Mouse (Mus musculus): Measurements from ENCODE around the gene Gstm1. TPM values are rescaled to one million over a fixed set of nuclear protein-coding genes. Genes with fewer than 3 reads are reported as not detected.
"Not testable (repeated sequence)": the region's sequence is repeated elsewhere in the genome, so short reads cannot be mapped to it uniquely, and the experiment has no call there.

Gene Gstm1
- polyA plus RNA-seq, 1 experiment from 2014 or later: 376 TPM

- Histone ChIP-seq H3K4me1 (ENCODE audit: control insufficient read depth, insufficient read depth, low read length) (peaks cover 15% of the 10 kb centered on the region), H3K9ac (ENCODE audit: low read depth, low read length) (no peak overlapping the region), H3K27ac (ENCODE audit: low read length) (peak overlapping the region; percentile 74), H3K27me3 (replicated peaks; ENCODE audit: control insufficient read depth, insufficient read depth, low read length) (no peaks in the 10 kb centered on the region), H3K36me3 (ENCODE audit: control insufficient read depth, insufficient read depth, low read length) (no peaks in the 10 kb centered on the region), H3K4me2 (ENCODE audit: low read depth, low read length) (no peak overlapping the region), H3K9me3 (ENCODE audit: control insufficient read depth, low read length) (no peaks in the 10 kb centered on the region), H3K4me3 (ENCODE audit: low read length) (no peak overlapping the region)
- WGBS: 49% methylated on average over 3 of the region's 3 CpGs
- peak; percentile 96 for ATAC-seq
These were observed 40.1 kb downstream of the Gstm1 start for GRCm38 (mm10) chr3:107977691-107978090.

GRCm38 (mm10) chr3:107974237-107974636, 43.5 kb downstream of the Gstm1 start:
- H3K9me3 ChIP-seq (ENCODE audit: control insufficient read depth, low read length): no peaks in the 10 kb centered on the region
- no peaks in the 10 kb centered on the region for H3K27me3 ChIP-seq (replicated peaks; ENCODE audit: control insufficient read depth, insufficient read depth, low read length)
- no peak overlapping the region for H3K4me3 ChIP-seq (ENCODE audit: low read length)
- ATAC-seq: no peak
- no peak overlapping the region for H3K9ac ChIP-seq (ENCODE audit: low read depth, low read length)
- H3K4me1 ChIP-seq (ENCODE audit: control insufficient read depth, insufficient read depth, low read length): peaks cover 11% of the 10 kb centered on the region
- no peak overlapping the region for H3K4me2 ChIP-seq (ENCODE audit: low read depth, low read length)
- H3K27ac ChIP-seq (ENCODE audit: low read length): no peak overlapping the region
- WGBS: 100% methylated on average over 1 of the region's 1 CpGs
- H3K36me3 ChIP-seq (ENCODE audit: control insufficient read depth, insufficient read depth, low read length): no peaks in the 10 kb centered on the region

GRCm38 (mm10) chr3:107972070-107972469, 45.7 kb downstream of the Gstm1 start:
- 48% methylated on average over 3 of the region's 3 CpGs for WGBS
- Histone ChIP-seq H3K27me3 (replicated peaks; ENCODE audit: control insufficient read depth, insufficient read depth, low read length) (no peaks in the 10 kb centered on the region), H3K4me2 (ENCODE audit: low read depth, low read length) (no peak overlapping the region), H3K27ac (ENCODE audit: low read length) (no peak overlapping the region), H3K4me3 (ENCODE audit: low read length) (no peak overlapping the region), H3K4me1 (ENCODE audit: control insufficient read depth, insufficient read depth, low read length) (peaks cover 7% of the 10 kb centered on the region), H3K9ac (ENCODE audit: low read depth, low read length) (no peak overlapping the region), H3K36me3 (ENCODE audit: control insufficient read depth, insufficient read depth, low read length) (no peaks in the 10 kb centered on the region), H3K9me3 (ENCODE audit: control insufficient read depth, low read length) (no peaks in the 10 kb centered on the region)
- ATAC-seq: 0 out of 2 replicates have a peak, but pooled peaks have one; percentile 32

- WGBS: 64% methylated on average over 3 of the region's 3 CpGs
- not testable (repeated sequence) for H3K9me3 ChIP-seq (ENCODE audit: control insufficient read depth, low read length); H3K9ac ChIP-seq (ENCODE audit: low read depth, low read length); H3K27ac ChIP-seq (ENCODE audit: low read length); H3K27me3 ChIP-seq (replicated peaks; ENCODE audit: control insufficient read depth, insufficient read depth, low read length); H3K4me1 ChIP-seq (ENCODE audit: control insufficient read depth, insufficient read depth, low read length); H3K4me2 ChIP-seq (ENCODE audit: low read depth, low read length); H3K36me3 ChIP-seq (ENCODE audit: control insufficient read depth, insufficient read depth, low read length); H3K4me3 ChIP-seq (ENCODE audit: low read length); ATAC-seq
These were observed 46.7 kb downstream of the Gstm1 start for GRCm38 (mm10) chr3:107971101-107971500.

GRCm38 (mm10) chr3:107968724-107969395, 48.9 kb downstream of the Gstm1 start, which contains the start of gene Gstm3:
Gene Gstm3, minus strand, starts transcription at chr3:107969283.
- ATAC-seq: peak; percentile 82
- WGBS: 40% methylated on average over 13 of the region's 13 CpGs

GRCm38 (mm10) chr3:107966631-107967030, 51.1 kb downstream of the Gstm1 start:
- no peak for ATAC-seq
- Histone ChIP-seq H3K9ac (ENCODE audit: low read depth, low read length) (no peak overlapping the region), H3K27ac (ENCODE audit: low read length) (no peak overlapping the region), H3K4me1 (ENCODE audit: control insufficient read depth, insufficient read depth, low read length) (peaks cover 16% of the 10 kb centered on the region), H3K4me3 (ENCODE audit: low read length) (no peak overlapping the region), H3K36me3 (ENCODE audit: control insufficient read depth, insufficient read depth, low read length) (no peaks in the 10 kb centered on the region), H3K27me3 (replicated peaks; ENCODE audit: control insufficient read depth, insufficient read depth, low read length) (no peaks in the 10 kb centered on the region), H3K9me3 (ENCODE audit: control insufficient read depth, low read length) (no peaks in the 10 kb centered on the region), H3K4me2 (ENCODE audit: low read depth, low read length) (no peak overlapping the region)
- 90% methylated on average over 5 of the region's 5 CpGs for WGBS

More at GRCm38 (mm10) chr3:107968724-107969395, 48.9 kb downstream of the Gstm1 start, which contains the start of gene Gstm3:
- H3K4me2 ChIP-seq (ENCODE audit: low read depth, low read length): peak within 1 kb of the TSS; percentile 43
- peak within 1 kb of the TSS; percentile 29 for H3K4me3 ChIP-seq (ENCODE audit: low read length)
- H3K9me3 ChIP-seq (ENCODE audit: control insufficient read depth, low read length): no peaks in the 10 kb centered on the region
- no peak within 1 kb of the TSS for H3K27ac ChIP-seq (ENCODE audit: low read length)
- 0 out of 2 replicates have a peak within 1 kb of the TSS, but pooled peaks have one; percentile 10 for H3K9ac ChIP-seq (ENCODE audit: low read depth, low read length)
- no peaks in the 10 kb centered on the region for H3K27me3 ChIP-seq (replicated peaks; ENCODE audit: control insufficient read depth, insufficient read depth, low read length)
- H3K4me1 ChIP-seq (ENCODE audit: control insufficient read depth, insufficient read depth, low read length): peaks cover 20% of the 10 kb centered on the region
- no peaks in the 10 kb centered on the region for H3K36me3 ChIP-seq (ENCODE audit: control insufficient read depth, insufficient read depth, low read length)

- Histone ChIP-seq H3K4me2 (ENCODE audit: low read depth, low read length) (no peak overlapping the region), H3K9ac (ENCODE audit: low read depth, low read length) (no peak overlapping the region), H3K9me3 (ENCODE audit: control insufficient read depth, low read length) (no peaks in the 10 kb centered on the region), H3K4me1 (ENCODE audit: control insufficient read depth, insufficient read depth, low read length) (peaks cover 16% of the 10 kb centered on the region), H3K4me3 (ENCODE audit: low read length) (no peak overlapping the region), H3K36me3 (ENCODE audit: control insufficient read depth, insufficient read depth, low read length) (no peaks in the 10 kb centered on the region), H3K27me3 (replicated peaks; ENCODE audit: control insufficient read depth, insufficient read depth, low read length) (no peaks in the 10 kb centered on the region), H3K27ac (ENCODE audit: low read length) (no peak overlapping the region)
- no peak for ATAC-seq
- WGBS: 41% methylated on average over 1 of the region's 1 CpGs
These were observed 52.2 kb downstream of the Gstm1 start for GRCm38 (mm10) chr3:107965592-107965991.

GRCm38 (mm10) chr3:107964656-107965308, 53.0 kb downstream of the Gstm1 start:
- Histone ChIP-seq H3K9ac (ENCODE audit: low read depth, low read length) (no peak overlapping the region; the same call in 1 of the 2 replicates), H3K4me2 (ENCODE audit: low read depth, low read length) (no peak overlapping the region), H3K9me3 (ENCODE audit: control insufficient read depth, low read length) (no peaks in the 10 kb centered on the region), H3K4me1 (ENCODE audit: control insufficient read depth, insufficient read depth, low read length) (peaks cover 15% of the 10 kb centered on the region), H3K27me3 (replicated peaks; ENCODE audit: control insufficient read depth, insufficient read depth, low read length) (no peaks in the 10 kb centered on the region), H3K27ac (ENCODE audit: low read length) (peak overlapping the region; percentile 80), H3K36me3 (ENCODE audit: control insufficient read depth, insufficient read depth, low read length) (no peaks in the 10 kb centered on the region), H3K4me3 (ENCODE audit: low read length) (no peak overlapping the region)
- ATAC-seq: peak; percentile 59
- WGBS: 47% methylated on average over 5 of the region's 5 CpGs

- no peaks in the 10 kb centered on the region for H3K36me3 ChIP-seq (ENCODE audit: control insufficient read depth, insufficient read depth, low read length)
- peak overlapping the region; percentile 67 for H3K27ac ChIP-seq (ENCODE audit: low read length)
- no peak for ATAC-seq
- H3K4me1 ChIP-seq (ENCODE audit: control insufficient read depth, insufficient read depth, low read length): peaks cover 12% of the 10 kb centered on the region
- H3K27me3 ChIP-seq (replicated peaks; ENCODE audit: control insufficient read depth, insufficient read depth, low read length): no peaks in the 10 kb centered on the region
- H3K4me2 ChIP-seq (ENCODE audit: low read depth, low read length): no peak overlapping the region
- no peak overlapping the region for H3K4me3 ChIP-seq (ENCODE audit: low read length)
- no peaks in the 10 kb centered on the region for H3K9me3 ChIP-seq (ENCODE audit: control insufficient read depth, low read length)
- WGBS: 79% methylated on average over 4 of the region's 4 CpGs
- H3K9ac ChIP-seq (ENCODE audit: low read depth, low read length): no peak overlapping the region
These were observed 53.7 kb downstream of the Gstm1 start for GRCm38 (mm10) chr3:107964026-107964425.

Measured in intestine, embryonic 16.5 days (tissue).